Mouse (Mus musculus) midbrain, embryonic 10.5 days (tissue): ENCODE results near the gene Nrxn1. TPM values are rescaled to one million over a fixed set of nuclear protein-coding genes. Genes with fewer than 3 reads are reported as not detected.

Experiments
- DNase-seq: peaks from one replicate; pipeline ENCODE4 v3.0.0-alpha.2; 2017; ENCODE audit warnings: low spot score
- H3K27ac ChIP-seq: fragments of 300-500 bp; sonication (generic); replicated peaks from 2 replicates; pipeline ENCODE4 v1.5.1; 2016; ENCODE audit warnings: mild to moderate bottlenecking
- H3K27me3 ChIP-seq: fragments of 300-500 bp; sonication (generic); 2 replicates; pipeline ENCODE4 v1.6.1; 2016; ENCODE audit warnings: low read depth, mild to moderate bottlenecking; ENCODE audit not compliant: poor library complexity, severe bottlenecking
- H3K36me3 ChIP-seq: fragments of 300-500 bp; sonication (generic); 2 replicates; pipeline ENCODE4 v1.6.1; 2016; ENCODE audit warnings: mild to moderate bottlenecking, moderate library complexity
- H3K4me1 ChIP-seq: fragments of 300-500 bp; sonication (generic); 2 replicates; pipeline ENCODE4 v1.6.1; 2016
- H3K4me3 ChIP-seq: fragments of 300-500 bp; sonication (generic); 2 replicates; pipeline ENCODE4 v1.5.1; 2016; ENCODE audit warnings: mild to moderate bottlenecking, moderate library complexity
- H3K9me3 ChIP-seq: fragments of 300-500 bp; sonication (generic); replicated peaks from 2 replicates; pipeline ENCODE4 v1.6.1; 2016; ENCODE audit warnings: mild to moderate bottlenecking
- WGBS: fragments of 180-500 bp; shearing (Covaris S2); methylation state at CpG from one replicate; pipeline ENCODE4 v1.1.7; 2016; 5-methylcytosine and 5-hydroxymethylcytosine counted together
- polyA plus RNA-seq: library from polyadenylated mRNA; unstranded; fragments of >200 nt; fragmentation: Nextera tagmentation; extraction: Ambion mirVana; gene quantifications from 2 replicates; pipeline ENCODE4 v1.2.1, GENCODE M21; 2016

The Nrxn1 gene
- polyA plus RNA-seq, 1 experiment from 2014 or later: 4.2 TPM

DNA sequence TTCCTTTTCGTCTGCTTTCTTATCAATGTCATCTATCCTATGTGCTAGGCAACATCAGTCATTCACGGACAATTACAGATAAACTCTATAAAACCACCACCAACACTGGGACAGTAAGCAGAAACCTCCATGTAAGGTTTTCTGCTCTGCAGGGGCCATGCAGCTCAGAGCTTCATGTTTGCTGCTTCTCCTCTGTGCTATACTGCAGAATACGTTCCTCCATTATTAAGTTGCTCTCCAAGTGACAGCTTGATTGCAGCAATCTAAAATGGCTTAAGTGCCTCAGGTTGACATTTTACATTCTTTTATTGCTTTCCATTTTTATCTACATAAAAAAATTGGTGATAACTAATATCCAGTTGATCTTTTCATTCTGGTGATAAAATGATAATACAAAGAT is 477.9 kb downstream of the Nrxn1 start:
- no peaks in the 10 kb centered on the region for H3K9me3 ChIP-seq
- 87% methylated on average over 3 of the region's 3 CpGs for WGBS
- DNase-seq: no peak
- no peaks in the 10 kb centered on the region for H3K36me3 ChIP-seq
- no peak overlapping the region for H3K4me3 ChIP-seq
- H3K27me3 ChIP-seq: no peaks in the 10 kb centered on the region
- H3K4me1 ChIP-seq: no peaks in the 10 kb centered on the region
- no peak overlapping the region for H3K27ac ChIP-seq

DNA sequence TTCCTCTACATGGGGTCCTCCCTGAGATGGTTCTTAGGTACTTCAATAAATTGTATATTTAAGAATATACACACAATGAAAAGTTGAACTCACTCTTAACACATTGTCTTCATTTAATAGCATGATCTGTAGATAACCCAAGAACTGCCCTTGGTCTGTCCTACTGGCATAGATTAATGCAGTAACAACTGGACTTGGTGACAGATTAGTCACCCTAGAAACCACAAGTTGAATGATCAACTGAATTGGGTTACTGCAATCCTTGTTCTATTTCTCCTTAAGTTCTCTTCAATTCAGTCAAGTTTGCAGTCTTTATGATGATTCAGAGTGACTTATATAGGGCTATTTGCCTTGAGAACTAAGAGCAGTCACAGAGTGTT is 485.5 kb downstream of the Nrxn1 start:
- H3K4me3 ChIP-seq: no peak overlapping the region
- no peaks in the 10 kb centered on the region for H3K9me3 ChIP-seq
- H3K27me3 ChIP-seq: no peaks in the 10 kb centered on the region
- no peak overlapping the region for H3K27ac ChIP-seq
- H3K36me3 ChIP-seq: no peaks in the 10 kb centered on the region
- no peak for DNase-seq
- H3K4me1 ChIP-seq: no peaks in the 10 kb centered on the region

DNA sequence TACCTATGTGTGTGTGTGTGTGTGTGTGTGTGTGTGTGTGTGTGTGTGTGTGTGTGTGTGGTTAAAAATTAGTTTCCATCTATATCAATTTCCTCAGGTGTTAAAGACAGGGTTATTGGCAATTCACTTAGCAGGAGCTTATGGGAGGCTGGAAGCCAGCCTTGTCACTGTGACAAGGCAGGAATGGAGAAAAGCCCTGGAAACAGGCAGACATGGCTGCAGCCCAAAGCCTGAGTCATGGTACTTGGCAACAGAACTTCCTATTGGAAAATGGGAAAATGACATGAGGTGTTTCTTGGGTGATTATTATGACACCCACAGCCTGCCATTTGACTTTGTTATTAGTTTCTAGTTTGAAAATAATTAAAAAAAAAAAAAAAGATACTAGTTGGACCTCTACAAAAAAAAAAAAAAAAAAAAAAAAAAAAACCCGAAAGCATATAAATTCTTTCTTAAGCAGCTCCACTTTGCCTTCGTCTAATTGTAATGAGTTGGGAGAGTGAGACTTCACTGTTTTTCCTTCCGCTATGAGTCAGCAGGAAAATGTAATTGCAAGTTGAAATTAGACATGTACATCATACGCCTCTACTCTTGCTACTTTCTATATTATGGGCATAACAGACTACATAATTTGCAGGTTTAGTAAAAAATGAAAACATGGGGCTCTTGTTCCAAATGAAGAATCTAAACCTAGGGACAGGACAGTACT is 486.0 kb downstream of the Nrxn1 start:
- no peaks in the 10 kb centered on the region for H3K27me3 ChIP-seq
- 95% methylated on average over 4 of the region's 4 CpGs for WGBS
- H3K36me3 ChIP-seq: no peaks in the 10 kb centered on the region
- no peaks in the 10 kb centered on the region for H3K4me1 ChIP-seq
- H3K27ac ChIP-seq: no peak overlapping the region
- no peak for DNase-seq
- H3K9me3 ChIP-seq: no peaks in the 10 kb centered on the region
- no peak overlapping the region for H3K4me3 ChIP-seq

DNA sequence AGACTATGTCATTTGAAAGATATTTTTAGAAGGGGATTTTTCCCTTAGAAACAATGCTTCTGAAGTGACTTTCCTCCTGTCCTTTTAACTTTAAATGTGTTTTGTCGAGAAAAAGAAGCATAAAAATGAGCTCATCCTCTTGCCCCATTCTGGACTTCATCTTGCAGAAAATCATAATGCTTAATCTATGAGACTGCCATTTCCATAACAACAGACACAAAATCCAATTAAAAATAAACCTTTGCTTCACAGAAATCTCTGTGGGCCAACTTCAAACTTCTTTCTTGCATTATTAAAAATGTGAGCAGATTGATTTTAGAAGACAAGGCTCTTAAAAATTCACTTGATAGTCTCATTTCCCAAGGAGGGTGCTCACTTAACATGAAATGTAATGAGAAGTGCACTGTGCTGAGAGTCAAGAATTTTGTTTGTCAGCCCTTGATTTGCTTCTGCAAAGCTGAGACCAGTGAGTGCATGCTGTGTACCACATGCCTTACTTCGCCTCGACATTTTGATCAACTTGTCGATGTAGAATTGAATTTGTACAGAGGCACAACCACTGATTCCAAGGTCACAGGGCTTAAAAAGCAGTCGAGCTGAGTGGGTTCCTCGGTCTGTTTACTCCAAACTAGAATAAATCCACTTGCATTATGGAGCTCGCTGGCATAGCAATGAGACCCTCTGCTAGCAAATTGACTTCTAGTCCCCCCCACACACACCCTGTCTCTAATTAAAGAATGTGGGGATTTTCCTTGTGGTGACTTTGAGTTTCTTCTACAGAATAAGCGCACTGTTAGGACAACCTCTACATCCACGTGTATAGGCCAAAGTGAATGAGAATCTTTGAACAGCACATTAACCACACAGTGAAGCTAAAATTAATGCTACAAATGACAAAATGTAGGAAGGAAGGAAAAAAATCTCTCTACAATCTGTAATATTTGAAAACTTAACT is 493.0 kb downstream of the Nrxn1 start:
- no peaks in the 10 kb centered on the region for H3K27me3 ChIP-seq
- 0 out of 2 replicates have a peak overlapping the region, but pooled peaks have one; percentile 23 for H3K27ac ChIP-seq
- peaks cover 6% of the 10 kb centered on the region; the same call in 1 of the 2 replicates for H3K9me3 ChIP-seq
- no peak overlapping the region for H3K4me3 ChIP-seq
- H3K36me3 ChIP-seq: no peaks in the 10 kb centered on the region
- peaks cover 12% of the 10 kb centered on the region for H3K4me1 ChIP-seq
- WGBS: 77% methylated on average over 9 of the region's 9 CpGs
- no peak for DNase-seq

DNA sequence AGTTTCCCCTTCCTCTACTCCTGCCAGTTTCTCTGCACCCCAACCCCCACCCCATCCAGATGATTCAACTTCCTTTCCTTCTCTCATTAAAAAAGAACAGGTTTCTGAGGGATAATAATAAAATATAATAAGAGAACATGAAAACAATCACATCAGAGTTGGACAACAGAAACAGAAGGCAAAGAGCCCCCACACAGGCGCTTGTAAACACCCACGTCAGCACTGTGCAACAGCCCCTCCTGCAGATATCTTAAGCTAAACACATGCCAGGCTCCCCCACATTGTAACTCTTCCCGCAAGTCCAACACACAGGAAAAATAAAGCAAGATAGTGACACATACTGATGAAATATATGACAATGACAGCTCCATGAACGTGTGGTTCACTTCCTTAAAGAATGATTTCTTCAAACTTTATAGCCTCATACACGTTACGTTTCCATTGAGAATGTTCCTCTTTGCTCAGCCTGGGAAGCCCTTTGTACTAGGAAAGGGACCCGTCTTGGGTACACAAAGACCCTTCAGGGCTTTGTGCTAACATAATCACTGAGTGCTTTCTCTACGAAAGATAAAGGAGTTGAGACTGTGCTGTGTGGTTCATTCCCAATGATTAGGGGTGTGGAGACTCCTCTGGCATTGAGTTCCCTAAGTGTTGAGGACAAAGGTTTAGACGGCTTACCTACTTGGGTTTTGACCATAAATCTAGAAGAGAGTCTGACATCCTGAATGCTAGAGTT is 497.9 kb downstream of the Nrxn1 start:
- H3K27ac ChIP-seq: peak overlapping the region; percentile 68; the same call in 1 of the 2 replicates
- 53% methylated on average over 9 of the region's 9 CpGs for WGBS
- H3K9me3 ChIP-seq: peaks cover 6% of the 10 kb centered on the region; the same call in 1 of the 2 replicates
- H3K4me3 ChIP-seq: no peak overlapping the region
- H3K27me3 ChIP-seq: no peaks in the 10 kb centered on the region
- no peaks in the 10 kb centered on the region for H3K36me3 ChIP-seq
- DNase-seq: no peak
- H3K4me1 ChIP-seq: peaks cover 16% of the 10 kb centered on the region

DNA sequence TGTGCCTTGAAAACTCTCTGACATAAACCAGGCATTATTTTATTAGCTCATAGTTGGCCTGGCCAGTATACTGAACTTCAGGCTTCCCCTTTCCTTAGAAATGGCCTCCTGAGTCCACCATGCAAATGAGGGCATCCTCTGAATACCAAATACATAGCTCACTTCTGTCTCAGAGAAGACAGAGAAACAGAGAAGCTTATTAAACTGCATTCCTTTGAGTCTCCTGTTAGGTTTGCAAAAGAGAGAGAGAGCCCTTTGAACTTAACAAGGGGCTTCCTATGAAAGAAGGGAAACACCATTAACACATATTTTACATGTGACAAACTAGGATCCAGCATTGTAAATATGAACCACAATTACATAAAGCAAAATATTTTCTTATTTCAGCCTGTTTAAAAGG is 506.0 kb downstream of the Nrxn1 start:
- Histone ChIP-seq H3K36me3 (no peaks in the 10 kb centered on the region), H3K27ac (no peak overlapping the region), H3K4me3 (no peak overlapping the region), H3K4me1 (peaks cover 7% of the 10 kb centered on the region), H3K27me3 (no peaks in the 10 kb centered on the region), H3K9me3 (no peaks in the 10 kb centered on the region)
- DNase-seq: no peak

DNA sequence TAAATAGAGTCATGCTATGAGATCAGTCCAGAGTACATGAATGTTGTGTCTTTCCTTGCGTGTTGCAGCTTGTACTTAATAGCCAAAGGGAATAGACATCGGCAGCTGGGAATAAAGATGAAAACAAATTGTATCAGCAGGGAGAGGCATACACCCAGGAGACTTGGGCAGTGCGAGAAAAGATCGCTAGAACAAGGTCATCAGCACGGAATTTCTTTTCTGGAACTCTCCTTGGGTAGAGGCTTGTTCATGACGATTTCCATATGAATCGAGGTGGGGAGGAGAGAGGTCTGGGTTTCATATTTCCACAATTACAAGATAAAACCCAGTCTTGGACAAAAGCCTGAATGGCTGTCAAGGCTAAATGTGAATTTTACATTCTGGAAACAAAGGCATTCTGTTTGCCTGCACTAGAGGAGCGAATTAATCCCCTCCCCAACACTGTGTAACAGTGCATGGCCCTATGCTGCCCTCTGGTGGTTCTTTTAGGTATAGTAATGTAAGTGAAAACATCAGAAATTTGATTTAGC is 508.1 kb downstream of the Nrxn1 start:
- no peak overlapping the region for H3K27ac ChIP-seq
- no peaks in the 10 kb centered on the region for H3K27me3 ChIP-seq
- H3K36me3 ChIP-seq: no peaks in the 10 kb centered on the region
- no peaks in the 10 kb centered on the region for H3K9me3 ChIP-seq
- peaks cover 7% of the 10 kb centered on the region for H3K4me1 ChIP-seq
- DNase-seq: peak; percentile 23
- no peak overlapping the region for H3K4me3 ChIP-seq
- 56% methylated on average over 8 of the region's 8 CpGs for WGBS

DNA sequence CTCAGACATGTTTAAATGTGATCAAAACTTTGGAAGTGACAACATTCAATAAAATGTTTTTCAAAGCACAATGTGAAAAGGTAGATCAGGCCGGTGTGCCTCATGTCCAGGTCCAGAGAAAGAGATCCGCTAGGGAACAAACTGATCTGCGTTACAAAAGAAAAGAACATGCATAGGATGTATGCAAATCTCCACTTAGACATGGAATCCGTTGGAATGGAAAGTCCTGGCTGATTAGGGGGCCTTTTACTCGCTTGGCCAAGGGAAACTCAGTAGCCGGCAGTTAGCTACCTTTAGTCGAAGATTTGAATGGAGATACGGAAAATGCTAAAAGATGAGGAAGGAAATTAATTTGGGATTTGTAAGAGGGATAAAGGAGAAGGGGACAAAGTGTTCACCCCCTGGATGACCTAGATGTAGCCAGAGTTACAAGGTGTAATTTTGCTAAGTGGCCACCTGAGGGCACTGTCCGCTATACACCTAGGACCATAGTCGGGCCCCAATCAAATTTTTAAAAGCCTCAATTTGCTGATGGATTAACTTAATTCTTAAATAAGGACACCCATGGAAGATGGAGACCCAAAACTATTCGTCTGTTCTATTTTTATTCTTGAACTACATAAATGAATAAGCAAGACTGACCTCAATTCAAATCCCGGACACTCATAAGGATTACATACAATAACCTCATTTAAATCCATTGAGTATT is 508.9 kb downstream of the Nrxn1 start:
- no peak for DNase-seq
- WGBS: 43% methylated on average over 12 of the region's 12 CpGs
- Histone ChIP-seq H3K4me3 (no peak overlapping the region), H3K4me1 (peaks cover 7% of the 10 kb centered on the region), H3K36me3 (no peaks in the 10 kb centered on the region), H3K9me3 (no peaks in the 10 kb centered on the region), H3K27ac (no peak overlapping the region), H3K27me3 (no peaks in the 10 kb centered on the region)

DNA sequence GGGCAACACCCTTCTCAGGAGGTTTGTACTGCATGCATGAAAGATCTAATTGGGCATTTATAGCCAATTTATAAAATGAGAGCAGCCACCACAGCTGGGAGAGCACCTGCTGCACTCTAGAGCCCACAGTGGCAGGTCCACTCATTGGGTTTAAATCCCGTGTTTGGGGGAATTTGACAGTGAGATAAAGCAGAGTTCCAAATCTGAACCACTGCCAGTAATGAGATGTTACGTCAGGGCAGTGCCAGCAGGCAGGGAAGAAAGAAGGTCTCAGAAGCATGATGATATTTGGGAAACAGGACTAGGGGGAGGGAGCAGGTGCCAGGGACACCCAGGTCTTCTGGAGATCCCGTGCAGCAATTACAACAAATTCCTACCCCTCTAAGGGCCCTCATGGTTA is 509.7 kb downstream of the Nrxn1 start:
- no peak for DNase-seq
- Histone ChIP-seq H3K27ac (no peak overlapping the region), H3K36me3 (no peaks in the 10 kb centered on the region), H3K4me3 (no peak overlapping the region), H3K27me3 (no peaks in the 10 kb centered on the region), H3K4me1 (peaks cover 7% of the 10 kb centered on the region), H3K9me3 (no peaks in the 10 kb centered on the region)
- WGBS: 84% methylated on average over 3 of the region's 3 CpGs

DNA sequence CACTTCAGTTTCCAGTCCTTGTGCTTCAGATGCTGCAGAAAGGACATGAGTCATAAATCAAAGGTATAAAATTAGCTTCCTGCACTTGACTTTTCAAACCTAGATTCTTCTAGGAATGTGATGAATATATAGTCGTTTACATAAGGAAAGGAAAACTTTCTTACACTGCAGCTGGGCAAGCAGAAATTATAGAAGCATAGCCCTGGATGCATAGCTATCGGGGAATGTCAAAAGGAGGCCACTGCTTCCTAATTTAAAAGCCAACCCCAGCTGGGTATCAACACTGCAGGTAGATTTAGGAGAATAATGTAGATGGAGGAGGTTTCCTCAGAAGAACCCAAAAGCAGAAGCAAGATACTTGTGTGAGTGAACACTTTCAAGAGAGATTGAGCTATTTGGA is 523.0 kb downstream of the Nrxn1 start:
- no peaks in the 10 kb centered on the region for H3K4me1 ChIP-seq
- H3K36me3 ChIP-seq: no peaks in the 10 kb centered on the region
- H3K27ac ChIP-seq: no peak overlapping the region
- no peaks in the 10 kb centered on the region for H3K9me3 ChIP-seq
- no peaks in the 10 kb centered on the region for H3K27me3 ChIP-seq
- 80% methylated on average over 2 of the region's 2 CpGs for WGBS
- no peak overlapping the region for H3K4me3 ChIP-seq
- no peak for DNase-seq

DNA sequence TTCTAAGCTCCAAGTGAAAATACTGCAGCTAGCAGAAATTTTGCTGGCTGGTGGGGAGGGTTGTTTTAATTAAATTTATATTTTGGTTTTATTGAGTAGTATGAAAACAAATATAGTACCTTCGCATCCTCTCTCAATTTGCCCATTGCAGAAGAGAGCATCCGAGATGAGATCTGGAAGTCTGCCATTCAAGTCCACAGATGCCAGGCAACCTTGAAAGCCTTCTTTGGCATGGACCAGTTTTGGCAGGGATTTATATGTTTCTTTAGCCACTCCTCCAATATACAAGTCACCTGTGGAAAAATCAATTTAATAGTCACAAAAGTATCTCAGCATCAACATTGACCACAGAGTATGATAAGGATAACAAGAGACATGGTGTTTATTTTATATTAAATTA is 527.7 kb downstream of the Nrxn1 start:
- no peak overlapping the region for H3K4me3 ChIP-seq
- DNase-seq: no peak
- no peaks in the 10 kb centered on the region for H3K36me3 ChIP-seq
- 95% methylated on average over 2 of the region's 2 CpGs for WGBS
- H3K27ac ChIP-seq: no peak overlapping the region
- H3K9me3 ChIP-seq: no peaks in the 10 kb centered on the region
- H3K4me1 ChIP-seq: no peaks in the 10 kb centered on the region
- H3K27me3 ChIP-seq: no peaks in the 10 kb centered on the region

DNA sequence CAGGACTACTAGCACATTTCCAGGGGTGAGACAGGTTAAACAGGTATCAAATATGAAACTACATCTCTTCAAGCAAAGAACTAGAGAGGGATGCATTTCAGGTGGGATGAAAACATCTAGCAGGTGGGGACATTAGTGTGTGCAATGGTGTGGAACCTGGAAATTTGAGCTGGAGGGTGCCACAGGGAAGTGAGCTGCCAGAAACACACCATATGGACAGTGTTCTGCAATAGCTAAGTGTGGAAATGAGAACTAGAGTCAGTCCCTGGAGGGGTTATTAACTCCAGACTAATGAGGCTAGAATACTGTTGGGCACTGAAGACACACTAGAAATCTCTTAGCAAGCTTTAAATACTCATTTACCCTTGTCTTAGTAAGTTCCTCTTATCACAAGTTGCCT is 536.5 kb downstream of the Nrxn1 start:
- no peak for DNase-seq
- H3K4me1 ChIP-seq: no peaks in the 10 kb centered on the region
- H3K27me3 ChIP-seq: no peaks in the 10 kb centered on the region
- no peaks in the 10 kb centered on the region for H3K36me3 ChIP-seq
- H3K27ac ChIP-seq: no peak overlapping the region
- H3K4me3 ChIP-seq: no peak overlapping the region
- no peaks in the 10 kb centered on the region for H3K9me3 ChIP-seq
